Mouse (Mus musculus) forebrain, embryonic 12.5 days (tissue): ENCODE data around the gene Ccdc124. TPM values are rescaled to one million over a fixed set of nuclear protein-coding genes. Genes with fewer than 3 reads are reported as not detected.
A peak's percentile ranks its signal among the peaks of the same experiment; 100 is the strongest.

Experiments
- ATAC-seq: fragments of 200-750 bp; cut with Nextera tagmentation; 2 replicates; pipeline ENCODE4 v1.8.0; 2017; ENCODE audit warnings: moderate TSS enrichment; ENCODE audit not compliant: low FRiP score
- H3K27ac ChIP-seq: fragments of 300-500 bp; sonication (generic); 2 replicates; pipeline ENCODE4 v1.5.1; 2016; ENCODE audit warnings: mild to moderate bottlenecking
- H3K27me3 ChIP-seq: fragments of 300-500 bp; sonication (generic); 2 replicates; pipeline ENCODE4 v1.6.1; 2016; ENCODE audit warnings: mild to moderate bottlenecking
- H3K36me3 ChIP-seq: fragments of 300-500 bp; sonication (generic); replicated peaks from 2 replicates; pipeline ENCODE4 v1.6.1; 2016; ENCODE audit warnings: mild to moderate bottlenecking
- H3K4me1 ChIP-seq: fragments of 300-500 bp; sonication (generic); 2 replicates; pipeline ENCODE4 v1.6.1; 2016
- H3K4me2 ChIP-seq: fragments of 300-500 bp; sonication (generic); 2 replicates; pipeline ENCODE4 v1.6.1; 2016; ENCODE audit warnings: mild to moderate bottlenecking, moderate library complexity
- H3K4me3 ChIP-seq: fragments of 300-500 bp; sonication (generic); replicated peaks from 2 replicates; pipeline ENCODE4 v1.5.1; 2016; ENCODE audit warnings: mild to moderate bottlenecking
- H3K9ac ChIP-seq: fragments of 300-500 bp; sonication (generic); 2 replicates; pipeline ENCODE4 v1.6.1; 2016; ENCODE audit warnings: mild to moderate bottlenecking
- H3K9me3 ChIP-seq: fragments of 300-500 bp; sonication (generic); 2 replicates; pipeline ENCODE4 v1.6.1; 2016
- WGBS: fragments of 180-500 bp; shearing (Covaris S2); methylation state at CpG from one replicate; pipeline ENCODE4 v1.1.7; 2016; 5-methylcytosine and 5-hydroxymethylcytosine counted together
- polyA plus RNA-seq: library from polyadenylated mRNA; unstranded; fragments of >200 nt; fragmentation: Nextera tagmentation; extraction: Ambion mirVana; gene quantifications from 2 replicates; pipeline ENCODE4 v1.2.1, GENCODE M21; 2016

The Ccdc124 gene
- polyA plus RNA-seq, 1 experiment from 2014 or later: 159 TPM

GRCm38 (mm10) chr8:70878178-70878577 is 4.4 kb upstream of the Ccdc124 start:
- Histone ChIP-seq H3K36me3 (no peaks in the 10 kb centered on the region), H3K9me3 (no peaks in the 10 kb centered on the region), H3K4me3 (no peak overlapping the region), H3K27ac (no peak overlapping the region), H3K9ac (0 out of 2 replicates have a peak overlapping the region, but pooled peaks have one; percentile 26), H3K27me3 (no peaks in the 10 kb centered on the region), H3K4me1 (peaks cover 8% of the 10 kb centered on the region), H3K4me2 (no peak overlapping the region)
- no peak for ATAC-seq
- 63% methylated on average over 2 of the region's 2 CpGs for WGBS

- ATAC-seq: no peak
- Histone ChIP-seq H3K36me3 (no peaks in the 10 kb centered on the region), H3K27ac (no peak overlapping the region), H3K4me2 (no peak overlapping the region), H3K9ac (no peak overlapping the region), H3K27me3 (no peaks in the 10 kb centered on the region), H3K4me3 (no peak overlapping the region), H3K4me1 (peaks cover 22% of the 10 kb centered on the region), H3K9me3 (no peaks in the 10 kb centered on the region)
- WGBS: 73% methylated on average over 4 of the region's 4 CpGs
Measured at GRCm38 (mm10) chr8:70876382-70876781, 2.6 kb upstream of the Ccdc124 start.

GRCm38 (mm10) chr8:70874441-70874840 is 706 bp upstream of the Ccdc124 start:
- H3K9me3 ChIP-seq: no peaks in the 10 kb centered on the region
- ATAC-seq: no peak
- no peaks in the 10 kb centered on the region for H3K27me3 ChIP-seq
- H3K4me2 ChIP-seq: no peak overlapping the region
- peaks cover 22% of the 10 kb centered on the region for H3K4me1 ChIP-seq
- no peak overlapping the region for H3K9ac ChIP-seq
- 0 out of 2 replicates have a peak overlapping the region, but pooled peaks have one; percentile 3 for H3K27ac ChIP-seq
- no peaks in the 10 kb centered on the region for H3K36me3 ChIP-seq
- H3K4me3 ChIP-seq: no peak overlapping the region
- WGBS: 92% methylated on average over 13 of the region's 13 CpGs

- peak overlapping the region; percentile 86 for H3K4me3 ChIP-seq
- ATAC-seq: peak; percentile 2
- H3K4me2 ChIP-seq: peak overlapping the region; percentile 91
- no peaks in the 10 kb centered on the region for H3K27me3 ChIP-seq
- peak overlapping the region; percentile 72 for H3K9ac ChIP-seq
- H3K9me3 ChIP-seq: no peaks in the 10 kb centered on the region
- peaks cover 38% of the 10 kb centered on the region for H3K4me1 ChIP-seq
- peaks cover 5% of the 10 kb centered on the region for H3K36me3 ChIP-seq
- H3K27ac ChIP-seq: peak overlapping the region; percentile 89
- 7% methylated on average over 31 of the region's 31 CpGs for WGBS
Measured at GRCm38 (mm10) chr8:70872643-70873363, 932 bp downstream of the Ccdc124 start.

GRCm38 (mm10) chr8:70871195-70871807 is 2.4 kb downstream of the Ccdc124 start:
- Histone ChIP-seq H3K9ac (0 out of 2 replicates have a peak overlapping the region, but pooled peaks have one; percentile 17), H3K4me3 (0 out of 2 replicates have a peak overlapping the region, but pooled peaks have one; percentile 1), H3K27me3 (no peaks in the 10 kb centered on the region), H3K27ac (no peak overlapping the region), H3K9me3 (no peaks in the 10 kb centered on the region), H3K36me3 (peaks cover 8% of the 10 kb centered on the region), H3K4me2 (no peak overlapping the region), H3K4me1 (peaks cover 45% of the 10 kb centered on the region)
- WGBS: 90% methylated on average over 5 of the region's 5 CpGs
- no peak for ATAC-seq

GRCm38 (mm10) chr8:70869601-70870041 is 4.1 kb downstream of the Ccdc124 start:
- Histone ChIP-seq H3K4me2 (no peak overlapping the region), H3K27ac (peak overlapping the region; percentile 75), H3K36me3 (peaks cover 8% of the 10 kb centered on the region), H3K27me3 (no peaks in the 10 kb centered on the region), H3K4me3 (no peak overlapping the region), H3K4me1 (peaks cover 55% of the 10 kb centered on the region), H3K9me3 (no peaks in the 10 kb centered on the region), H3K9ac (peak overlapping the region; percentile 33; the same call in 1 of the 2 replicates)
- 46% methylated on average over 16 of the region's 16 CpGs for WGBS
- no peak for ATAC-seq

GRCm38 (mm10) chr8:70869199-70869571 is 4.5 kb downstream of the Ccdc124 start:
- H3K4me2 ChIP-seq: peak overlapping the region; percentile 37

GRCm38 (mm10) chr8:70868559-70869198 is 5.1 kb downstream of the Ccdc124 start:
- Histone ChIP-seq H3K4me2 (peak overlapping the region; percentile 37), H3K27ac (peak overlapping the region; percentile 75), H3K9ac (peak overlapping the region; percentile 42; the same call in 1 of the 2 replicates), H3K27me3 (no peaks in the 10 kb centered on the region), H3K4me3 (peak overlapping the region; percentile 10), H3K4me1 (peaks cover 64% of the 10 kb centered on the region), H3K36me3 (peaks cover 8% of the 10 kb centered on the region), H3K9me3 (no peaks in the 10 kb centered on the region)
- ATAC-seq: no peak
- WGBS: 15% methylated on average over 40 of the region's 40 CpGs

More at GRCm38 (mm10) chr8:70869199-70869571, 4.5 kb downstream of the Ccdc124 start:
- H3K4me1 ChIP-seq: peaks cover 59% of the 10 kb centered on the region
- peak overlapping the region; percentile 42; the same call in 1 of the 2 replicates for H3K9ac ChIP-seq
- H3K27me3 ChIP-seq: no peaks in the 10 kb centered on the region
- WGBS: 41% methylated on average over 5 of the region's 5 CpGs
- no peak overlapping the region for H3K4me3 ChIP-seq
- no peak for ATAC-seq
- peaks cover 8% of the 10 kb centered on the region for H3K36me3 ChIP-seq
- H3K9me3 ChIP-seq: no peaks in the 10 kb centered on the region
- H3K27ac ChIP-seq: peak overlapping the region; percentile 75

GRCm38 (mm10) chr8:70866566-70866965 is 7.2 kb downstream of the Ccdc124 start:
- Histone ChIP-seq H3K27ac (peak overlapping the region; percentile 97), H3K9me3 (no peaks in the 10 kb centered on the region), H3K4me1 (peaks cover 73% of the 10 kb centered on the region), H3K9ac (no peak overlapping the region), H3K4me2 (no peak overlapping the region; the same call in 1 of the 2 replicates), H3K27me3 (peaks cover 21% of the 10 kb centered on the region), H3K36me3 (peaks cover 8% of the 10 kb centered on the region), H3K4me3 (no peak overlapping the region)
- WGBS: 87% methylated on average over 7 of the region's 7 CpGs
- ATAC-seq: no peak

- peak overlapping the region; percentile 49 for H3K9ac ChIP-seq
- H3K27ac ChIP-seq: peak overlapping the region; percentile 97
- peaks cover 26% of the 10 kb centered on the region for H3K27me3 ChIP-seq
- peak overlapping the region; percentile 85 for H3K4me2 ChIP-seq
- H3K4me3 ChIP-seq: peak overlapping the region; percentile 58
- H3K4me1 ChIP-seq: peaks cover 72% of the 10 kb centered on the region
- WGBS: 7% methylated on average over 12 of the region's 12 CpGs
- no peaks in the 10 kb centered on the region for H3K9me3 ChIP-seq
- peak; percentile 12; the same call in 1 of the 2 replicates for ATAC-seq
- peaks cover 8% of the 10 kb centered on the region for H3K36me3 ChIP-seq
Measured at GRCm38 (mm10) chr8:70866001-70866520, 7.7 kb downstream of the Ccdc124 start.

- H3K27me3 ChIP-seq: peaks cover 26% of the 10 kb centered on the region
- H3K4me3 ChIP-seq: peak overlapping the region; percentile 58
- peak; percentile 89 for ATAC-seq
- WGBS: under 1% methylated on average over 45 of the region's 46 CpGs
- peak overlapping the region; percentile 85 for H3K4me2 ChIP-seq
- H3K36me3 ChIP-seq: peaks cover 8% of the 10 kb centered on the region
- H3K9ac ChIP-seq: peak overlapping the region; percentile 74
- H3K27ac ChIP-seq: peak overlapping the region; percentile 97
- no peaks in the 10 kb centered on the region for H3K9me3 ChIP-seq
- peaks cover 72% of the 10 kb centered on the region for H3K4me1 ChIP-seq
Measured at GRCm38 (mm10) chr8:70865350-70866000, 8.3 kb downstream of the Ccdc124 start.
